Mouse (Mus musculus) right cerebral cortex, postnatal 10 days (tissue): Measurements from ENCODE around the gene Thg1l.

Experiments used
- DNase-seq, 2 experiments: peaks; one replicate each; pipeline ENCODE4 v3.0.0; 2021; ENCODE audit warnings: low spot score in 2 of 2

Thg1l gene

GRCm38 (mm10) chr11:45927456-45927855 is 27.8 kb downstream of the Thg1l start:
- DNase-seq, result no peak

- peak; percentile 81 to 84 for DNase-seq
Measured at GRCm38 (mm10) chr11:45926640-45927082, 28.6 kb downstream of the Thg1l start.

DNA sequence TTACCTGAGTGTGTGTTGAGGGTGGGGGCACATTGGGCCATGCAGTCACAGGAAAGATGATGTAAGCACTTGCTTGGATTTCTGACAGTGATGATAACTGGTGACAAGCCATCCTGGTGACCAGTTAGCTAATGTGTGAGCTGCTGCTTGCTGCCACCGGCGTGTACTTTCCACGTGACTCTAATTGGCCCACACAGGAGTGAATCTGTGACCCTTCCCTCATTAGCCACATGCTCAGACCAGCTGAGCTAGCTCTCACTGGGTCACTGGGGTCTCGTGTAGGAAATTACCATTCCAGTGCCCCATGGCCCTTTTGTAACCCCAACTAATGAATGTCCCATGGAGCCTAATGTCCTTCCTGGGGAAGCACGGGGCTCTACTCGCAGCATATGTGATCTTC is 29.9 kb downstream of the Thg1l start:
- no peak for DNase-seq

DNA sequence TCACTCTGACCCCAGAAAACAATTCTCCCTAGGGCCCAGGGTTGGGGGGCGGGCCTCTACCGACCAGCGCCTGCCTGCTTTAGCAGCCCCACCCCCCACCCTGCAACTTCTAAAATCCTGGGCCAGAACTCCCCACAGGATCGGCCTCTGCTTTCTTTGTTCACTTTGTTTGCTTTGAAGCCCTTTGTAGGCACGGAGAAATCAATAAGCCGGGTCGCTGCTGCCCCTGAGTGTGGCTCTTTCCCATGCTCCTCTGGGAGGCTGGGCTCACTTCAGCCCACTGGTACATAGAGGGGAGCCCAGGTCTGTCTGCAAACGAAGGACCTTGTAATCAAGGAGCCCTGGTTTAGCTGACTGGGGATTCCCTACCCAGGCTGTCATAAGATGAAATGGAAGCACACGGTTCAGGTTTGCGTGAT is 33.8 kb downstream of the Thg1l start:
- no peak for DNase-seq

DNA sequence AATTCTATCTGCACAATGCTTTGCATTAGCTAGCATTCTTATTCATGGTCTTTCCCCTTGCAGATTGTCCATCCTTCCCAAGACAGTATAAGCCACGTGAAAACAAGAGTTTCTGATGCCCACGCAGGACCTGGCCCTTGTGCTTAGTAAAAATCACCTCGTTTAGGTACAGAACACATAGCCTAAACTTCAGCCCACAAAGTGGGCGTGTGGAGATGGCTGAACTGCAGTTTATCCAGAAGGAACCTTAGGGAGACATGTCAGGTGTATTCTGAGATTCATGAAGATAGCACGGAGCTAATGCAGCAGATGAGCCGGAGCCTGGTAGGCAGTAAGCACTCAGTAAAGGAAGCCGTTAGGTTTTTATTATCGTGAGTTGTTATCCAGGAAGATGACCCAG is 34.3 kb downstream of the Thg1l start:
- no peak for DNase-seq

GRCm38 (mm10) chr11:45918836-45919235 is 36.5 kb downstream of the Thg1l start:
- DNase-seq, result no peak

DNA sequence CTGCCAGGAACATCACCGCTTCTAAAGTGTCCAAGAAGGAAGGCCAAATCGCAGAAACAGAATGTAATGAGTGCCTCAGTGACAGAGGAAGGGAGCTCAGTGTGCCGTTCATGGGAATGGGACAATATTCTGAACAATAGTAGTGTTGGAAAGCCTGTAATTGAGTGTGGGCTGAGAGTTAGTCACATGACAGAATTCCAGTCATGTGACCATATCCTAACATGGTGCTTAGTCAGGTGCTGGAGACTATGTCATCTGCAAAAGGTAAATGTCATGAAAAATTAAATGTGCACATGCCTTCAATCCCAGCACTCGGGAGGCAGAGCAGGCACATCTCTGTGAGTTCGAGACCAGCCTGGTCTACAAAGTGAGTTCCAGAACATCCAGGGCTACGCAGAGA is 37.3 kb downstream of the Thg1l start:
- no peak for DNase-seq

- DNase-seq, result no peak
Measured at GRCm38 (mm10) chr11:45916196-45916595, 39.1 kb downstream of the Thg1l start.

GRCm38 (mm10) chr11:45910701-45911100 is 44.6 kb downstream of the Thg1l start:
- DNase-seq, result no peak

DNA sequence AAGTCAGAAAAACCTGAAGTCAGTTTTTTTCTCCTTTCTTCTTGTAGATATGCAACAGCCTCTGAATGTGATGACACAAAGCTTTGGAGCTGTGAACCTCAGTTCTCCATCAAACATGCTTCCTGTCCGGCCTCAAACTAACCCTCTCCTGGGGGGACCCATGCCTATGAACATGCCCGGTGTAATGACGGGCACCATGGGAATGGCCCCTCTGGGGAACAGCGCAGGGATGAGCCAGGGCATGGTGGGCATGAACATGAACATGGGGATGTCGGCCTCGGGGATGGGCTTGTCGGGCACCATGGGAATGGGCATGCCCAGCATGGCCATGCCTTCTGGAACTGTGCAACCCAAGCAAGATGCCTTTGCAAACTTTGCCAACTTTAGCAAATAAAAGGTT is 46.4 kb downstream of the Thg1l start:
- no peak for DNase-seq

DNA sequence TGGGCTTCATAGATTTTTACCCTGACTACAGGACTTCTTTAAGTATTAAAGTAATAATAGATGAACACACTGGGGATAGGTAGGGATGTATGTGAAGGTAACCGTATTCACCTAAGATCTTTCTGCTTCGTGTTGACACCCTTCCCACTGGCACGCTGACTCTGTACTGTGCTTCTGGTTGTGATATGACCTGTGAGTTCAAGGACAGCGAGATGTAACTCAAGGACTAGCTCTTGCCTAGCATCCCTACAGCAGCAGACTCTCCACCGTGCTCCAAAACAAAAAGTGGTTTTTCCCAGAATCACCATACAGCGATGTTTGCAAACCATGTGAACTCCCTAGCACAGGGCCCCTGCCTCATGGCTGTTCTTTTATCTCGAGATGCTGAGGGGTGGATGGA is 47.2 kb downstream of the Thg1l start:
- DNase-seq, result no peak

GRCm38 (mm10) chr11:45907301-45907700 is 48.0 kb downstream of the Thg1l start:
- no peak for DNase-seq

GRCm38 (mm10) chr11:45906109-45906786 is 49.0 kb downstream of the Thg1l start:
- no peak for DNase-seq

- DNase-seq, result no peak
Measured at GRCm38 (mm10) chr11:45900233-45901015, 54.9 kb downstream of the Thg1l start.

- peak; percentile 44 to 67 for DNase-seq
Measured at GRCm38 (mm10) chr11:45897392-45897791, 57.9 kb downstream of the Thg1l start.
